In genomic region chr4:57111411-57111810, GRCm38 (mm10) we compare ENCODE assay signal across 26 mouse cellular contexts. TPM values are rescaled to one million over a fixed set of nuclear protein-coding genes. Genes with fewer than 3 reads are reported as not detected.
DNase-seq lines count a peak whose midpoint lies in the region; ATAC-seq and TF ChIP-seq lines count a peak whose summit lies in the region.
"Had no signal": no experiment of that assay in that cellular context is flagged by ENCODE, and none has a peak within 500 bp of the region (broad histone marks: within the 10 kb centered on the region; RNA-seq: fewer than 3 reads in every experiment).

No protein-coding gene starts in this region.

- TF ChIP-seq EP300 in liver, postnatal 0 days (IDR thresholded peaks at IDR 0.05; ENCODE audit: low read depth), result no peak

- TF ChIP-seq POLR2A in cerebellum, adult 2 months (IDR thresholded peaks at IDR 0.05; ENCODE audit: borderline replicate concordance, insufficient read depth, low read length), result no peak

- TF ChIP-seq CTCF in cerebellum, adult 2 months (IDR thresholded peaks at IDR 0.05; ENCODE audit: borderline replicate concordance, insufficient read depth, low read depth, low read length), result peak; percentile 6; the same call in 1 of the 2 replicates
- no peak for TF ChIP-seq CTCF in liver, postnatal 0 days (IDR thresholded peaks at IDR 0.05; ENCODE audit: low read depth)

- H3K4me3 ChIP-seq in cerebellum, adult 2 months (replicated peaks; ENCODE audit: insufficient read depth, low read depth, low read length), result no peak overlapping the region
- no peak overlapping the region for H3K4me3 ChIP-seq in liver, postnatal 0 days (ENCODE audit: low read depth, low read length)
- no peak overlapping the region for H3K4me3 ChIP-seq in liver, embryonic 12.5 days
- H3K4me3 ChIP-seq: embryonic facial prominence, embryonic 12.5 days; embryonic facial prominence, embryonic 15.5 days; gastrocnemius, adult 2 months; heart, embryonic 13.5 days had no signal

- H3K36me3 ChIP-seq in liver, postnatal 0 days (replicated peaks; ENCODE audit: insufficient read depth, low read length), result no peaks in the 10 kb centered on the region
- no peaks in the 10 kb centered on the region for H3K36me3 ChIP-seq in liver, embryonic 12.5 days
- H3K36me3 ChIP-seq: embryonic facial prominence, embryonic 12.5 days; embryonic facial prominence, embryonic 15.5 days; G1E; heart, embryonic 13.5 days had no signal

- no peaks in the 10 kb centered on the region for H3K9me3 ChIP-seq in liver, postnatal 0 days (ENCODE audit: low read length)
- H3K9me3 ChIP-seq in liver, embryonic 12.5 days (replicated peaks), result no peaks in the 10 kb centered on the region
- H3K9me3 ChIP-seq: embryonic facial prominence, embryonic 12.5 days; embryonic facial prominence, embryonic 15.5 days; heart, embryonic 13.5 days had no signal

- H3K9ac ChIP-seq in liver, postnatal 0 days (replicated peaks), result no peak overlapping the region
- H3K9ac ChIP-seq in liver, embryonic 12.5 days, result no peak overlapping the region
- H3K9ac ChIP-seq: embryonic facial prominence, embryonic 12.5 days; embryonic facial prominence, embryonic 15.5 days; forebrain, postnatal 0 days; heart, embryonic 13.5 days; hindbrain, embryonic 14.5 days had no signal

- peaks cover 41% of the 10 kb centered on the region for H3K4me1 ChIP-seq in cerebellum, adult 2 months (ENCODE audit: control insufficient read depth, insufficient read depth, low read length)
- H3K4me1 ChIP-seq in liver, postnatal 0 days (ENCODE audit: insufficient read depth), result peaks cover 37% of the 10 kb centered on the region
- H3K4me1 ChIP-seq in liver, embryonic 12.5 days, result peaks cover 25% of the 10 kb centered on the region

- 76% methylated on average over 4 of the region's 4 CpGs for WGBS in cerebellum, adult 2 months
- whole genome bisulfite sequencing in liver, postnatal 0 days (ENCODE audit: insufficient replicate concordance), result 64% methylated on average over 4 of the region's 4 CpGs
- 60% methylated on average over 4 of the region's 4 CpGs for WGBS in liver, embryonic 12.5 days (ENCODE audit: insufficient replicate concordance)

- H3K27me3 ChIP-seq in cerebellum, adult 2 months (ENCODE audit: control insufficient read depth, insufficient read depth, low read length), result no peaks in the 10 kb centered on the region
- H3K27me3 ChIP-seq in liver, postnatal 0 days (ENCODE audit: insufficient read depth, low read length), result no peaks in the 10 kb centered on the region
- no peaks in the 10 kb centered on the region for H3K27me3 ChIP-seq in liver, embryonic 12.5 days (replicated peaks)
- H3K27me3 ChIP-seq: embryonic facial prominence, embryonic 15.5 days; Patski had no signal

- no peak overlapping the region for H3K4me2 ChIP-seq in liver, postnatal 0 days (ENCODE audit: low read depth, low read length)
- H3K4me2 ChIP-seq in liver, embryonic 12.5 days, result no peak overlapping the region
- H3K4me2 ChIP-seq: embryonic facial prominence, embryonic 12.5 days; embryonic facial prominence, embryonic 15.5 days; heart, embryonic 13.5 days; hindbrain, embryonic 14.5 days had no signal

- DNase-seq in cerebellum, adult 2 months, result no peak
- DNase-seq in cerebellum, adult 11 months, result no peak
- DNase-seq in liver, postnatal 0 days, result no peak
- peak; percentile 48 for DNase-seq in ZHBTc4 (ENCODE audit: low read depth, low spot score)
- DNase-seq in heart, adult 9 months (ENCODE audit: low spot score in 2 of 2), result no peak
- DNase-seq: adrenal gland, adult 8-10 months; adrenal gland, postnatal 25 days; cerebellum, adult 18-20 months; cerebellum, adult 9-11 months; forebrain, postnatal 0 days; gastrocnemius, adult 2 months; gastrocnemius, postnatal 14 days; heart, adult 11 months; heart, postnatal 14 days; heart, postnatal 4 days had no signal

- H3K27ac ChIP-seq in cerebellum, adult 2 months (ENCODE audit: insufficient read depth, low read length), result no peak overlapping the region
- H3K27ac ChIP-seq in liver, postnatal 0 days (ENCODE audit: low read depth), result peak overlapping the region; percentile 64
- H3K27ac ChIP-seq in liver, embryonic 12.5 days, result no peak overlapping the region
- H3K27ac ChIP-seq: embryonic facial prominence, embryonic 12.5 days; embryonic facial prominence, embryonic 15.5 days; gastrocnemius, adult 2 months; heart, embryonic 13.5 days; hindbrain, embryonic 14.5 days; hindbrain, postnatal 0 days had no signal

- ATAC-seq in liver, postnatal 0 days, result no peak
- ATAC-seq in liver, embryonic 12.5 days, result no peak
- ATAC-seq: activated CD4-positive, CD25-positive, alpha-beta regulatory T cell, adult 4 months; forebrain, embryonic 14.5 days; forebrain, postnatal 0 days; hindbrain, postnatal 0 days; inflammation-experienced regulatory T-cells, adult 6 months; Patski had no signal

RNA-seq across cellular contexts. Expression of gene Epb41l4b, which starts 31.8 kb away (rescaled TPM):
- polyA plus RNA-seq in cerebellum, adult 2 months (2012; rRNA removed), result 37.4 and 40.4 TPM in 2 replicates
- polyA plus RNA-seq in liver, postnatal 0 days (2015; fragmentation: Nextera tagmentation; extraction: Ambion mirVana), result 6.7 and 8.4 TPM in 2 replicates
- 1.4 and 1.6 TPM in 2 replicates for polyA plus RNA-seq in liver, embryonic 12.5 days (2016; fragmentation: Nextera tagmentation; extraction: Ambion mirVana)
- polyA plus RNA-seq: activated CD4-positive, CD25-positive, alpha-beta regulatory T cell, adult 4 months; G1E; inflammation-experienced regulatory T-cells, adult 6 months had no signal
